Mouse (Mus musculus): ENCODE data around the gene Adcy9. TPM values are rescaled to one million over a fixed set of nuclear protein-coding genes. Genes with fewer than 3 reads are reported as not detected.

The Adcy9 gene
- total and polyA plus RNA-seq, 3 experiments: 1.1 to 3.1 (median 1.2) TPM

GRCm38 (mm10) chr16:4454563-4454962 is 34.3 kb upstream of the Adcy9 start:
- dilution Hi-C loops (cut with MboI; ENCODE audit: extremely low pct_ligation_motif_present, extremely low pct_unique_long_range_greater_than_20kb, low sequenced_read_pairs) (no loop called here), in situ Hi-C loops (cut with MboI; ENCODE audit: low pct_ligation_motif_present, low pct_unique_long_range_greater_than_20kb, low sequenced_read_pairs) (no loop called here)
- Histone ChIP-seq H3K27me3 (replicated peaks) (no peaks in the 10 kb centered on the region), H3K9ac (ENCODE audit: insufficient read depth, low read depth) (no peak overlapping the region), H3K79me2 (replicated peaks; ENCODE audit: control insufficient read depth, extremely low read depth, insufficient read depth, poor library complexity, severe bottlenecking) (no peaks in the 10 kb centered on the region), H3K4me1 (ENCODE audit: control insufficient read depth in 1 of 2, insufficient read depth in 2 of 2) (peaks cover 2 to 11% of the 10 kb centered on the region in 2 experiments; a peak in 3 of 4 replicates), H3K4me3 (replicated peaks in 1 of 3; ENCODE audit: low read depth in 2 of 3, low read length in 2 of 3, poor library complexity in 1 of 3) (no peak overlapping the region), H3K36me3 (replicated peaks in 1 of 2; ENCODE audit: control insufficient read depth in 1 of 2, insufficient read depth in 1 of 2, low read length in 1 of 2) (no peaks in the 10 kb centered on the region), H3K9me3 (replicated peaks; ENCODE audit: low read length) (no peaks in the 10 kb centered on the region), H3K27ac (ENCODE audit: insufficient read depth, low read depth) (no peak overlapping the region), H3K4me2 (ENCODE audit: insufficient read depth, low read depth, poor library complexity, severe bottlenecking) (no peak overlapping the region)
- TF ChIP-seq MAFK (IDR thresholded peaks at IDR 0.05; ENCODE audit: insufficient replicate concordance, low read length) (no peak), ETS1 (conservative IDR thresholded peaks at IDR 0.05; ENCODE audit: low read depth, low read length) (no peak)
- DNase-seq (ENCODE audit: extremely low read depth): no peak

GRCm38 (mm10) chr16:4449418-4449817 is 29.1 kb upstream of the Adcy9 start:
- Histone ChIP-seq H3K9ac (ENCODE audit: insufficient read depth, low read depth) (no peak overlapping the region), H3K9me3 (replicated peaks; ENCODE audit: low read length) (no peaks in the 10 kb centered on the region), H3K27me3 (replicated peaks) (no peaks in the 10 kb centered on the region), H3K4me3 (replicated peaks in 1 of 3; ENCODE audit: low read depth in 2 of 3, low read length in 2 of 3, poor library complexity in 1 of 3) (no peak overlapping the region), H3K4me1 (ENCODE audit: control insufficient read depth in 1 of 2, insufficient read depth in 2 of 2) (peaks cover 0 to 2% of the 10 kb centered on the region in 2 experiments; a peak in 1 of 4 replicates), H3K79me2 (replicated peaks; ENCODE audit: control insufficient read depth, extremely low read depth, insufficient read depth, poor library complexity, severe bottlenecking) (no peaks in the 10 kb centered on the region), H3K36me3 (replicated peaks in 1 of 2; ENCODE audit: control insufficient read depth in 1 of 2, insufficient read depth in 1 of 2, low read length in 1 of 2) (no peaks in the 10 kb centered on the region), H3K27ac (ENCODE audit: insufficient read depth, low read depth) (no peak overlapping the region), H3K4me2 (ENCODE audit: insufficient read depth, low read depth, poor library complexity, severe bottlenecking) (no peak overlapping the region)
- no peak for DNase-seq (ENCODE audit: extremely low read depth)
- TF ChIP-seq POLR2A (IDR thresholded peaks at IDR 0.05; ENCODE audit: low read depth, low read length) (no peak), HCFC1 (IDR thresholded peaks at IDR 0.05; ENCODE audit: low read depth, low read length) (no peak), ZMIZ1 (IDR thresholded peaks at IDR 0.05; ENCODE audit: low read depth, low read length) (no peak), NRF1 (IDR thresholded peaks at IDR 0.05; ENCODE audit: low read depth, low read length) (no peak), CHD2 (IDR thresholded peaks at IDR 0.05; ENCODE audit: low read length) (no peak)
- dilution Hi-C loops (cut with MboI; ENCODE audit: extremely low pct_ligation_motif_present, extremely low pct_unique_long_range_greater_than_20kb, low sequenced_read_pairs) (no loop called here), in situ Hi-C loops (cut with MboI; ENCODE audit: low pct_ligation_motif_present, low pct_unique_long_range_greater_than_20kb, low sequenced_read_pairs) (no loop called here)

GRCm38 (mm10) chr16:4448235-4448634 is 27.9 kb upstream of the Adcy9 start:
- H3K9me3 ChIP-seq (replicated peaks; ENCODE audit: low read length): no peaks in the 10 kb centered on the region
- in situ Hi-C loops (cut with MboI; ENCODE audit: low pct_ligation_motif_present, low pct_unique_long_range_greater_than_20kb, low sequenced_read_pairs): no loop called here
- TF ChIP-seq MAX (IDR thresholded peaks at IDR 0.05; ENCODE audit: low read length) (no peak), MAFK (IDR thresholded peaks at IDR 0.05; ENCODE audit: insufficient replicate concordance, low read length) (no peak), CTCF (conservative IDR thresholded peaks at IDR 0.05 in 1 of 2, IDR thresholded peaks at IDR 0.05 in 1 of 2; ENCODE audit: low read depth in 2 of 2, low read length in 2 of 2) (no peak), RAD21 (IDR thresholded peaks at IDR 0.05; ENCODE audit: low read depth, low read length) (no peak), E2F4 (IDR thresholded peaks at IDR 0.05; ENCODE audit: insufficient replicate concordance, low read depth, low read length) (no peak), HCFC1 (IDR thresholded peaks at IDR 0.05; ENCODE audit: low read depth, low read length) (no peak), ZKSCAN1 (IDR thresholded peaks at IDR 0.05; ENCODE audit: borderline replicate concordance, low read depth, low read length) (no peak), UBTF (IDR thresholded peaks at IDR 0.05; ENCODE audit: low read depth, low read length) (no peak), GABPA (IDR thresholded peaks at IDR 0.05; ENCODE audit: insufficient replicate concordance, low read depth, low read length) (no peak), RCOR1 (conservative IDR thresholded peaks at IDR 0.05; ENCODE audit: low read depth, low read length) (no peak), TCF12 (IDR thresholded peaks at IDR 0.05; ENCODE audit: low read depth, low read length) (no peak), JUN (IDR thresholded peaks at IDR 0.05; ENCODE audit: insufficient read depth, low read depth, low read length) (no peak), MXI1 (IDR thresholded peaks at IDR 0.05; ENCODE audit: low read depth, low read length) (no peak), MAZ (IDR thresholded peaks at IDR 0.05; ENCODE audit: low read depth, low read length) (no peak)
- H3K36me3 ChIP-seq (replicated peaks in 1 of 2; ENCODE audit: control insufficient read depth in 1 of 2, insufficient read depth in 1 of 2, low read length in 1 of 2): no peaks in the 10 kb centered on the region
- DNase-seq (ENCODE audit: extremely low read depth): no peak
- H3K4me1 ChIP-seq (ENCODE audit: control insufficient read depth in 1 of 2, insufficient read depth in 2 of 2): peaks cover 0 to 2% of the 10 kb centered on the region in 2 experiments; a peak in 1 of 4 replicates
- H3K4me3 ChIP-seq (replicated peaks in 1 of 3; ENCODE audit: low read depth in 2 of 3, low read length in 2 of 3, poor library complexity in 1 of 3): no peak overlapping the region
- H3K27me3 ChIP-seq (replicated peaks): no peaks in the 10 kb centered on the region
- dilution Hi-C loops (cut with MboI; ENCODE audit: extremely low pct_ligation_motif_present, extremely low pct_unique_long_range_greater_than_20kb, low sequenced_read_pairs): no loop called here
- no peak overlapping the region for H3K4me2 ChIP-seq (ENCODE audit: insufficient read depth, low read depth, poor library complexity, severe bottlenecking)
- H3K27ac ChIP-seq (ENCODE audit: insufficient read depth, low read depth): no peak overlapping the region
- H3K9ac ChIP-seq (ENCODE audit: insufficient read depth, low read depth): no peak overlapping the region
- no peaks in the 10 kb centered on the region for H3K79me2 ChIP-seq (replicated peaks; ENCODE audit: control insufficient read depth, extremely low read depth, insufficient read depth, poor library complexity, severe bottlenecking)
